Mouse (Mus musculus) layer of hippocampus, adult 2 months (tissue): ENCODE measurements around the gene Macrod2. TPM values are rescaled to one million over a fixed set of nuclear protein-coding genes. Genes with fewer than 3 reads are reported as not detected.

Experiments used
- DNase-seq, 2 experiments: peaks; one replicate each; pipeline ENCODE4 v3.0.0; 2022; ENCODE audit warnings: low spot score in 2 of 2
- H3K27ac ChIP-seq: fragments of 200-600 bp; 2 replicates; pipeline ENCODE4 v1.8.1; 2022
- H3K4me3 ChIP-seq: fragments of 200-600 bp; 2 replicates; pipeline ENCODE4 v1.8.1; 2022; ENCODE audit warnings: mild to moderate bottlenecking
- CTCF ChIP-seq: fragments of 200-600 bp; conservative IDR thresholded peaks from 2 replicates; pipeline ENCODE4 v1.8.1; 2022; ENCODE audit warnings: antibody characterized with exemption, mild to moderate bottlenecking, moderate library complexity
- total RNA-seq, 2 experiments: library from RNA; stranded (reverse); gene quantifications; 2 replicates each; pipeline ENCODE4 v1.2.3; 2021

Macrod2 gene
- total RNA-seq, 2 experiments from 2014 or later, result 47.4 to 55.5 TPM

- peak overlapping the region; percentile 79 for H3K27ac ChIP-seq
- no peak overlapping the region for H3K4me3 ChIP-seq
- no peak for TF ChIP-seq CTCF
- peak; percentile 69 to 77 for DNase-seq
Measured at GRCm38 (mm10) chr2:142334441-142335102, 1939.5 kb downstream of the Macrod2 start.

DNA sequence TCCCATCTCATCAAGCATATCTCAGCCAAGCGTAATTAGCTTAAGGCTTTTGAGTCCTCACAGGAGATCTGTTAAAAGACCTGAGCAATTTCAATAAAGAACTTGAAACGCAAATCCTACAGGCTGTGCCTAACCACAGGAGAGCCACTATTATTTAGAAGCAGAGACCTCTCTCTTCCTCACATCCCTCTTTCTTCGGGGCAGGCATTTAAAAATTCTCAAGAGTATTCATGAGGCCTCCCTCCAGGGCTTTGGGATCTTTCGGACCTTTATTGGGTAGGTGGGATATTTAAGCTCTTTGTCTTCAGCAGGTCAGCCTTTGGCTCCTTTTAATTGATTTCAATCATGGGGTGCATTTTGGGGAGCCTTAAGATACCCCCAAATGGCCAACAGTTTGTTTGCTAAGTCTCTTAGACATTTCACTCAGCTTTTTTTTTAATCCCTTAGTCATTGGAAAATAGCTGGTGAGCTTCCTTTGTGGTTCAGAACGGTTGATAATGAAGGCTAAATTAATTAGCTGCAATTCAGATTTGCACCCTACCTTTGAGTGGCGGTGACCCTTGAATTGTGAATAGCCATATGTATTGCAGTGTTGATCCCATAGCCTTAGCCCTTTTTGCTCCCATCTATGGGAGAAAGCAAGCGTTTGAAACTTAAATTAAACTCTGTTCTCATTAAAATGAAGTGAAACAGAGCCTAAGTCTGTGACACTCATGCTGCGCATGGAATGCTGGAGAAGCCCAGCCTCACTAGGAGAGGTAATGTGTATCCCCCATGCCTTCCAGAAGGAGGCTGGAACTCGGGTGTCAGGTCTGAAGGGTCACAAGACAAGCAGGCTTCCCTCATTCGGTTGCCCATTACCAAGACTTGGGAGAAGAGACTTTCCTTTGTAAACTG is 1940.2 kb downstream of the Macrod2 start:
- DNase-seq, result no peak
- Histone ChIP-seq H3K27ac (peak overlapping the region; percentile 79), H3K4me3 (no peak overlapping the region)
- no peak for TF ChIP-seq CTCF

DNA sequence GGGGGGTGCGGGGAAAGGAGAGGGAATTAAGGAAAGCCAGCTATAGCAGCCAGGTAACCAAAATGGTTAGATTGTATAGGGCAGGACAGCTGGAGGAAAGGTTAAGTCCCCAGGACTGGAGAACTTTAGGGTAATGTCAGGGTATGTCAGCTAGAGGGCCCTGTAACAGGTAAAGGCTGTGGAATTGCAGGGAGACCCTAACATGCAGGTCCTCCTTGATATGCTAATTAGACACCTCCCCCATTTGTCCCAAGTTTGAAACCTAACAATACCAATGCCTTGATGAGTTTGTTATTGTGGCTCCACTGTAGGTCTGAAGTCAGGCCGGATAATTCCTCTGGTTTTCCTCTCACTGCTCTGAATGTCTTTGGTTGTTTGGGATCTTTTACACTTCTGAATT is 1948.9 kb downstream of the Macrod2 start:
- TF ChIP-seq CTCF, result no peak
- no peak for DNase-seq
- Histone ChIP-seq H3K27ac (no peak overlapping the region), H3K4me3 (no peak overlapping the region)

DNA sequence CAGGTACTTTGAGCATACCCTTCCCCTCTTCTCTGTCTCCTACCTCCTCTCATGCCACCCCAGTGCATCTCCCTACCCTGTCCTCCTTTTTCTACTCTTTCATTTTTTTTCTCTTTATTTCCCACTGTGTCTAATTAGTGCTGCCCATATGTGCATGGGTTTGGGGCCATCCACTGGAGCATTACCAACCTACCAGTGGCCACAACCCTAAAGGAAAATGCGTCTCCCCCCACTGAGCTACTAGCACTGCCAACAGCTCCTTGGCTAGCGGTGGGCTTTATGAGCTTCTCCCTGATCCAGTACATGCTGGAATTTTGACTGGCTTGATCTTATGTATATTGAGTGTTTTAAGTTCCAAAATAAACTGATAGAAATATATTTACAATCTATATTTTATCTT is 1949.6 kb downstream of the Macrod2 start:
- no peak for TF ChIP-seq CTCF
- no peak for DNase-seq
- Histone ChIP-seq H3K4me3 (no peak overlapping the region), H3K27ac (no peak overlapping the region)

DNA sequence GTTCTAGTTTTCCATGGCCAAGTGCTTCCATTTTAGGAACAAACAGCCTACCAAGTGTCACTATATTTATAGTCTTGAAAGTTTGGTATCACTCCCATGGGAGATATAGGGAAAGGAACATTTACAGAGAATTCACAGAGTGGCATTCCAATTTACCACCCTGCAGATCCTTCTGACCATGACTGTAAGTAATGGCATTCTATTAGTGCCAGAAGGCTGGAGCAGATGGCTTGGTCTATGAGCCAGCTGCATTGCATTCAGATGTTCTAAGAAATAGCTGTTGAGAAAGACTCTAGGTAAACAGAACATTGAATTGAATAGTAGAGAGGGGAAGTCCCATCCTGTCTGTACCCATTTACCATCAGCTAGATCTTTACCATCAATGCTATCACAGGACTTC is 1954.7 kb downstream of the Macrod2 start:
- peak; percentile 44 to 50 for DNase-seq
- no peak for TF ChIP-seq CTCF

DNA sequence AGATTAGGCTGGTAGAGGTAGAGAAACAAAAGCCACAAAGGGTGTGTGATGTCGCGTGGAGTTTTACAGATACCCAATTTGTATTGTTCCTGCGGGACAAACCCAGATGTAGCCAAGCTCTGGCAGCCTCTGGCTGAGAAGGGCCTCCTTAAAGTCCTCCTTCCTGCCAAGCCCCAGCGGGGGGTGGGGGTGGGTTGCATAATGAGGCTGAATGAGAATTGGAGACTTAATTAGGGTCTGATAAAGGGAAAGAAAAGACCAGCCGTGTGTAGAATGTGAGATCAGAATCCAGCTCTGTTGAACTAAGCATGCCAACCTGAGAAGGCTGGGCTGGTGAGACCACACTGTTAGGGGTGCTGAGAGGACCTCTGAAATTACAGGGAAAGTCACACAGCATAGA is 1967.8 kb downstream of the Macrod2 start:
- peak; percentile 29 to 44 for DNase-seq

More for the DNA sequence above, 1954.7 kb downstream of the Macrod2 start:
- H3K4me3 ChIP-seq, result no peak overlapping the region
- H3K27ac ChIP-seq, result peak overlapping the region; percentile 14; the same call in 1 of the 2 replicates

GRCm38 (mm10) chr2:142373978-142374377 is 1978.9 kb downstream of the Macrod2 start:
- Histone ChIP-seq H3K4me3 (no peak overlapping the region), H3K27ac (no peak overlapping the region)
- TF ChIP-seq CTCF, result no peak
- DNase-seq, result no peak

More for the DNA sequence above, 1967.8 kb downstream of the Macrod2 start:
- Histone ChIP-seq H3K4me3 (no peak overlapping the region), H3K27ac (no peak overlapping the region)
- no peak for TF ChIP-seq CTCF

- peak overlapping the region; percentile 46; the same call in 1 of the 2 replicates for H3K27ac ChIP-seq
- peak in 1 of 2 experiments; percentile 21 for DNase-seq
- no peak overlapping the region for H3K4me3 ChIP-seq
- TF ChIP-seq CTCF, result no peak
Measured at GRCm38 (mm10) chr2:142380563-142380962, 1985.5 kb downstream of the Macrod2 start.

GRCm38 (mm10) chr2:142381081-142381579 is 1986.0 kb downstream of the Macrod2 start:
- no peak for TF ChIP-seq CTCF
- Histone ChIP-seq H3K27ac (peak overlapping the region; percentile 1; the same call in 1 of the 2 replicates), H3K4me3 (no peak overlapping the region)
- DNase-seq, result no peak

DNA sequence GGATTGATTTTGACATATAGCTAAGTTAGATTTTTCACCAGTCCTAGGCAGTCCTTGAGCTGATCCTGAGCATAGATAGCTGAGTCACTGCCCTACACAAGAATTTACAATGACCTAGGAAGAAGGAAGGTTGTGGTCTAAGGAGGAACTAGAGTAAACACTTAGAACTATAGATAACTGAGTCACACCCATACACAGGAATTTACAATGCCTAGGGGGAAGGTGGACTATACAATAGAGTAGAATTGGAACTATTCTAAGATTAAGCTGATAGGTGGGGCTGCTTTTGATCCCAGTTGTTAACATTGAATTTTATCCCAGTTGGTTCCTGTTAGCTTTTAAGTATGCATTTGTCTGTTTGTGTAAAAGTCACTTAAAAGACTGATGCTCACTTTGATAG is 1998.4 kb downstream of the Macrod2 start:
- TF ChIP-seq CTCF, result no peak
- no peak overlapping the region for H3K27ac ChIP-seq
- DNase-seq, result no peak
- no peak overlapping the region for H3K4me3 ChIP-seq

GRCm38 (mm10) chr2:142399490-142399889 is 2004.4 kb downstream of the Macrod2 start:
- no peak overlapping the region for H3K4me3 ChIP-seq
- DNase-seq, result no peak
- H3K27ac ChIP-seq, result no peak overlapping the region
- no peak for TF ChIP-seq CTCF

GRCm38 (mm10) chr2:142400781-142401180 is 2005.7 kb downstream of the Macrod2 start:
- Histone ChIP-seq H3K4me3 (no peak overlapping the region), H3K27ac (peak overlapping the region; percentile 21; the same call in 1 of the 2 replicates)
- no peak for TF ChIP-seq CTCF
- DNase-seq, result no peak

GRCm38 (mm10) chr2:142401359-142401758 is 2006.2 kb downstream of the Macrod2 start:
- no peak for DNase-seq
- Histone ChIP-seq H3K27ac (peak overlapping the region; percentile 21; the same call in 1 of the 2 replicates), H3K4me3 (no peak overlapping the region)
- no peak for TF ChIP-seq CTCF
